Mouse (Mus musculus): ENCODE measurements around the gene Capn10.
"Not testable (repeated sequence)": the region's sequence is repeated elsewhere in the genome, so short reads cannot be mapped to it uniquely, and the experiment has no call there.

Gene Capn10

GRCm38 (mm10) chr1:92919151-92919550 lies 15.0 kb upstream of the Capn10 start:
- DNase-seq (ENCODE audit: low read depth, low spot score) = no peak

DNA sequence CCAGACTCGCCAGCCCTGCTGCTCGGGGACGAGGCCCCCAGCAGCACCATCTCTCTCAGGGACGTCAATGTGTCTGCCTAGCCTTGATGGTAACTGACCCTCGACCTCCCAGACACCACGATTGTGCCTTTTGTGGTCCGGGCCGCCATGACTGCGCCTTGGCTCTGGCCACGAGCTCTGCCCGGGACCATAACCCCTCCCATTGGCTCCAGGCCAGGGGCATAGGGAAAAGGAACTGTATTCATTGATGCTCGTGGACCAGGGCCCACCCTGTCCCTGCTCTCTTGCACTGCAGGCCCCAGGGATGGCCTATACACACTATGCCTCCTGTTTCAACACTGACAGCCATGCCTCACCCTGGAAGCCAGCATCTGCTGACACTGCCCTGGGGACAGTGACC lies 14.4 kb upstream of the Capn10 start:
- no peak for DNase-seq (ENCODE audit: low read depth, low spot score)

DNA sequence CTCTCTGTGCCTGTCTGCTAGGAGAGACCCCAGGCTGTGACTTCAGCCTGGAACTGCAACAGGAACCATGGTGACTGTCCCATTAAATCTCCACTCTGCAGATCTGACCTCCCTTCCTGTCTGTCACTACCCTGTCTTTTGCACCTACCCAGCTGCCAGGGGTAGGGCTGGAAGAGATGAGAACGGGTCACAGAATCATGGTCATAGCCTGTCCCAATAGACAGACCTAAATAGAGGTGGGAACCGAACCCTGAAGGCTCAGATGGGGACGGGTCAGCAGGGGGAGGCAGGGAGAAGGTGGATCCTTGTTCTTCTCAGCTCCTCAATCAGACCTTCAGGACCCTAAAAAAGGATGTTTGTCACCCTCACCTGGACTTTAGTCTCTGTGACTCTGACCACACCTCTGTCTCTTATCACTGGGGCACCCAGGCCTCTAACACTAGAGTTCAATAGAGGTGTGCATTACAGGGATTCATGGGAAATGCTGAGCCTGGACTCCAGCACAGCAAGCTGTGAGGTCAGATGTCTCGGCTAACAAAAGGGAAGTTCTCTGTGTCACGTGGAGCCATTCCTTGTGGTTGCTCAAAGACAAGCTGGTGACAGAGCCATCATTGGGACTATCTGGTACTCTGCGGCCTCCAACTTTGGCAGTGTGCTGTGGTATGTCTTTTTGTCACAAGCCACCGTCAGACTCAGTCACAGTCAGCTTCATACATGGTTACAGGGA lies 13.5 kb upstream of the Capn10 start:
- DNase-seq (ENCODE audit: low read depth, low spot score) = no peak

DNA sequence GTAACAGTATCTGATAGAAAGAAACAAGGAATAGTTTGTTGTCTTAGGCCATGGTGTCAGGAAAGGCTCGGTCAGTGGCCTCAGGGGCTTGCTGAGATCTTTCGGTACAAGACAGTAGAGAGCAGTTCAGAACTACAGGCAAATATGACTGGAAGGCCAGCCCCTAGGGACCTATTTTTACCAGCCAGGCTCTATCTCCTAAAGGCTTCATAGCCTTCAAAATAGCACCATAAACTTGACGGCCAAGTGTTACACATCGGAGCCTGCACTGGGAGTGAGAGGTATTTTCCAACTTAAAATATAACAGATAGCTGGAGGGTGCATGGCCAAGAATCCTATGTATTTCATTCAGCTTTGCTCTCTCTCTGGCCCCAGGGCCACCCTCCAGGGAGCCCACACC lies 12.7 kb upstream of the Capn10 start:
- DNase-seq (ENCODE audit: low read depth, low spot score) = no peak

DNA sequence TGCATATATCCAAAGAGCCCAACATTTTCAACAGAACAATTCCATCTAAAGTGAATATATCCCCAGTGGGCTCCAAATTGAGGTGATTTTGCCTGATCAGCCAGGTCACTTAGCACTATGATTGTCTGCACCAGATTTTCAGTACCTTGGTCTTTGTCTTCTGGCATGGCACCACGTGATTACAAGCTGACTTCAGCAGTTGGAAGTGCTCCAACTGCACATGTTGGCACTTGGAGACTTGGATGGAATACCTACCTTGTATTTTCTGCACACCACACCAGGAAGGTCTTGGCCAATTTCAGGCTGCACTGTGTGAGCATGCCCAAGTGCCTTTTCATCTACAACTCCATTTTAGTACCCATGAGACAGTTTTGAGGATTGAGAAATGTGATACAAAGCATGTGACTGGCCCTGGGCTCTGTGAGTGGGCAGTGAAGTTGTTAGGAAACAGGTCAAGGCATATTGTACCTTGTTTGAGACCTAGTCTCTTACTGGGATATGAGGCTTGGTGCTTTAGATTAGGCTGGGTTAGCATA lies 3.9 kb upstream of the Capn10 start:
- no peak for DNase-seq (ENCODE audit: low read depth, low spot score)

DNA sequence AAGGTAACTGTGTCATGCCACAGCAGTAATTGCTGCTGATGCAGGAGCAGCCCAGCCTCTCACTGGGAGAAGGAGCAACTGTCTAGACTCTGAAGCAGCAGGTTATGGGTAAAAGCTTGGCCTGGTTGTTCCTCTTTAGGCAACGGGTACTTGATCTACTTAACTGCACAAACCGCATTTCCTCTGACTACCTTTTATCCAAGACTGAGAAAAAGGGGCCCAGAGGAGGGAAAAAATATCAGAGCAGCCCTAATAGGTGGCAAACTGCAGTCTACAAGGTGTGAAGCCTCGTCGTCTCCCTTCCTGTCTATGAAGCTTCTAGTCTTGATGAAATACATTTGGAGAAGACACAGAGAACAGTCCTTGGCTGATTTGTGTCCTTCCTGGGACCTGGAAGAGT lies 565 bp upstream of the Capn10 start:
- no peak for DNase-seq (ENCODE audit: low read depth, low spot score)

DNA sequence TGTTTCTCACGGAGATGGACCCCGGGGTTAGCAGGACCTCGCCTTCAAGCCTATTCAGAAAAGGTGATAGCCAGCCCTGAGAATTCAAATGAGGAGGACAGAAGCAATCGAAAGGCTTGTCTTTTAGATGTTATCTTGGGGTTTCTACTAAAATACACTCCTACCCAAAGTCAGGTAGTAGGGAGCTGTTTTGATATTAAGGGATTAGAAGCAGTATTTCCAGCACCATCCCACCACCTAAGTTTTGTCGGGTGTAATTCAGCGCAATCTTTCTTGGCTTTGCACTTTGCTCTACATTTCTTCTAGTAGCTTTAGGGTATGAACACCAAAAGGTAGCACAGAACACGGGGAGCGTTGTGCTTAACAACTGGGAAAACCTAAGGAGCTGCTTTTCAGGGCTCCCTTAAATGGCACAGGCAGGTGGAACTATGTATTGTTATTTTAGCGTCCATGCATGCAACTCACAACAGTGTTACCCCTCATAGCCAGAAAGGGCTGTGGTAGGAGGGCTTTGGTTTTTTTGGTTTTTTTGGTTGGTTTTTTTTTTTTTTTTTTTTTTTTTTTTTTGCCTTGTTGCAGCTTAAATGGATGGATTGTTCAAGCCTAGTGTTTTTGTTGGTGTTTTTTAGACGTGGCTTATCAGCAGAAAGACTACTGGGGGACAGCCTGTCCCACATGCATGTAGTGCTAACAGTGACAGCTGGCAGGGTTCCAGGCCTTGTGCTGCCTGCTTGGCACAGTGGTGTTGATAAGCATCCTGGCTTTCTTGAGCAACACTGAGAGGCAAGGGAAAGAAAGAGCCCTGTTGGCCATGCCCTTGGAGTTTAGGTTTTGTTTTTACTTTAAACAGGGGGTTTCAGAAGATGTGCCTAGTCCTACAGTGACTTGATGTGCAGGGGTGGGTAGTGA lies 1.1 kb downstream of the Capn10 start:
- no peak for DNase-seq (ENCODE audit: low read depth, low spot score)

- no peak for DNase-seq (ENCODE audit: low read depth, low spot score)
Measured at GRCm38 (mm10) chr1:92935977-92936376, 1.8 kb downstream of the Capn10 start.

- no peak for DNase-seq (ENCODE audit: low read depth, low spot score)
Measured at GRCm38 (mm10) chr1:92936467-92936866, 2.3 kb downstream of the Capn10 start.

GRCm38 (mm10) chr1:92937797-92938196 lies 3.6 kb downstream of the Capn10 start:
- no peak for DNase-seq (ENCODE audit: low read depth, low spot score)

GRCm38 (mm10) chr1:92939746-92940145 lies 5.6 kb downstream of the Capn10 start:
- no peak for DNase-seq (ENCODE audit: low read depth, low spot score)

DNA sequence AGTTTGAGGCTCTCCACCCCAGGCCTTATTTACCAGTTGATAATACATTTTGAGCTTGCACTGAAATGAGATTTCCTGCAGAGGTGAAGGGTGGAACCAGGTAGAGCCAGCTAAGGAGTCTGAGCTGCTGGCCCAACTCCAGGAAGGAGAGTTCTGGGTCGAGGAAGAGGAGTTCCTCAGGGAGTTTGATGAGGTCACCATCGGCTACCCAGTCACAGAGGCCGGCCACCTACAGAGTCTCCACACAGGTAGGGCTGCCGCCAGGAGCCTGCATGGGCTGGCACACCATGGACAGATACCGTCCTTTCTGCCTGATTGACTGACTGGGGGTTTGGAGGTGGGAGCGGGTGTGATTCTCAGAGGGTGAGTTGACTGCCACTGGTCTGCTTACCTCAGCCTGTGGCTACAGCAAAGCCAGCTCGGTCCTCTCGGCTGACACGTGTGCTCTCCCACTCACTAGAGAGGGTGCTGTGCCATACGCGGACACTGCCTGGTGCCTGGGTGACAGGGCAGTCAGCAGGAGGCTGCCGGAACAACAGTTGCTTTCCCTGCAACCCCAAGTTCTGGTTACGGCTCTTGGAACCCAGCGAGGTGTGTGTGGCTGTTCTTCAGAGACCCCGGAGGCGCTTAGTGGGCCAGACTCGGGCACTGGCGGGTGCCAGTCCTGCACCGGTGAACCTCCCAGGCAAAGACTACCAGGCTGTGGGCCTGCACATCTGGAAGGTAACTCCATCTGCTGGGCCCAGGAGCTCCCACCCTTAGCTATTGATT lies 9.2 kb downstream of the Capn10 start:
- no peak for DNase-seq (ENCODE audit: low read depth, low spot score)

DNA sequence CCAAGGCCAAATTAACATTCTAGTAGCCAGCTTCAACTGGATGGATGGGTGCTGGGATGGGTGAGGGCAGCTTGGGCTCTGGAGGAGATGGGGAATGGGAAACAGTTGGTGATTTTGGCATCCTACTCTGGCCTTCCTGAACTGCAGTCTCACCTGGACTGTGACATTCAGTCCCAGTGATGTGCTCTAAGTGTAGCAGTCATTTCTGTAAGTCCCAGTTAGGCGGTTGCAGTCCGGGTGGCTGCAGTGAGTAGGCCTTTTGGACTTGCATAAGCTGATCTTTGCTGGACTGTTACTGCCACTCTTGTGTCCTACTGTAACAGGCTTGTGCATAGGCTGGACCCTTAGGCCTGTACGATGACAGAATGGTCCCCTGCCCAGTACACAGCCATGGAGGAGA lies 13.8 kb downstream of the Capn10 start:
- no peak for DNase-seq (ENCODE audit: low read depth, low spot score)

GRCm38 (mm10) chr1:92949426-92949825 lies 15.2 kb downstream of the Capn10 start:
- no peak for DNase-seq (ENCODE audit: low read depth, low spot score)

DNA sequence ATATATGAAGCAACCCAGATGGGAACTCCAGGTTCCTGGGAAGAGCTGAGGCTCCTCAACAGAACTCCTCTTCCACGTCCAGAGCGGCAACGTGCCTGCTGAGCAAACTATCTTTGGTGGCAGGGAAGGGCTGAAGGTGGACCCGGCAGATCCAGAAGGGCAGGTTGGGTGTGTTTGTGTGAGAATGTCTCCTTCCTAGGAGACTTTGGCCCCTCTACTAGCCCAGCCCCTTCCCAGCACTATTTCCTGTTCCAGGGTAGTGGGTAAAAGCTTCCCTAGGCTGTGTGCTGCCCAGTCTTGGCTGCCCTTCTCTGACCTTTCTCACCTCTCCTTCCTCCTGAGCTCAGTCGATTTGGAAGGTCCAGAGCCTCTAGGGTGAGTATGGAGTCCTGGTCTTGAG lies 16.4 kb downstream of the Capn10 start, which contains the start of gene Gpr35:
TSS of gene Gpr35 (plus strand) at position 259 of the 400 bp plus-strand sequence.
- DNase-seq (ENCODE audit: low read depth, low spot score) = no peak

- DNase-seq (ENCODE audit: low read depth, low spot score) = no peak
Measured at GRCm38 (mm10) chr1:92953641-92954040, 19.5 kb downstream of the Capn10 start.

GRCm38 (mm10) chr1:92956571-92957335 lies 22.6 kb downstream of the Capn10 start:
- not testable (repeated sequence) for DNase-seq (ENCODE audit: low read depth, low spot score)

- no peak for DNase-seq (ENCODE audit: low read depth, low spot score)
Measured at GRCm38 (mm10) chr1:92958999-92959398, 24.8 kb downstream of the Capn10 start.

DNA sequence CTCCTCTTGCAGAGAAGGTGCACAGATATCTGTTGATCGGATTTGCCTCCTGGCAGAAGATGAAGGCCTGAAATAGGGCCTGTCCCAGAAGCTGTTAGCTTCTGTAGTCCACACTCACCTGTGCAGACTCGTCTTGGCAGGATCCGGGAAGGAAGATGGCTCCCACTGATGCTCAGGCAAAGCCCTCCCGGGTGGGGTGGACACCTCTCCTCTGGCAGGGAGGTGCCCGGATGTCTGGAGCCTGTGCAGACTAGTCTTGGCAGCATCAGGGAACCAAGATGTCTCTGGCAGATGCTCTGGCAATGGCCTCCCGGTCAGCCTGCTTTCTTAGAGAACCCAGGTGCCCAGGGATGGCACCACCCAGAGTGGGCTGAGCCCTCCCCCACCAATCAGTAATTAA lies 36.6 kb downstream of the Capn10 start:
- not testable (repeated sequence) for DNase-seq (ENCODE audit: low read depth, low spot score)

DNA sequence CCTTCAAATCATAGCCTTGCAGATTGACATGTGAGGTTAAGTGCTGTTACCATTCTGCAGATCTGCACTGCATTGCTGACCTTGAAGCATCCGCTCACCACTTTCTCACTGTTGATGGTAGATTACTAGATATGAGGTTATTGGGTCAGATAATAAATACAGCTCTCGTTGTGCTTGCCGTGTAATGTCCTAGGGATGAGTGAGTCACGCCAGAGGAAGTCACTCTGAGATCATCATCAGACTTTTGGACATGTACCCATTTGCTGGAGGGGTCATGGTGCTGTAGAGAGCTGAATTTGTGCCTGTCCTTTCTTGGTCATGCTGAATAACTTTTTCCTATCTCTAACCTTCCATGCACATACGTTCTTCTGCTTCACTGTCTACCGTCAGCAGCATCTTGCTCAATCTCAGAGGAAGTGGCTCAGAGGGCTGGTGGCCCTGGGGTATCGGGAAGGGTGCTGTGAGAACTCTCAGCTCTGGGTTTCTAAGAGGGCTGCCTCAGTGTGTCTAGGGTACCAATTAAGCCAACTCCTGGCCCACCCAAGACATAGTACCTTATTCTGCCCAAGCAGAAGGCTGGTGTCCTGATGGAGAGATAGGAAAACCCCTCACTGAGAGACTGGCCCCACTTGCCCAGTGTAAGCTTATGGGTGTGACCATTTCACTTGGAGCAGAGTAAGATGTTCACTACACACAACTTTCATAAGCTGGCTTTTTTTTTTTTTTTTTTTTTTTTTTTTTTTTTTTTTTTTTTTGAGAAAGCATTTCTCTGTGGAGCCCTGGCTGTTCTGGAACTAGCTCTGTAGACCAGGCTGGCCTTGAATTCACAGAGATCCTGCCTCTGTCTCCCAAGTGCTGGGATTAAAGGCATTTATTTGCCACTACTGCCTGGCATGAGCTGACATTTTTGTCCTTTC lies 38.0 kb downstream of the Capn10 start:
- DNase-seq (ENCODE audit: low read depth, low spot score) = no peak
